ENCODE assay signal across 25 mouse cellular contexts in genomic region chr6:29782239-29782638, GRCm38 (mm10).
"Had no signal": no experiment of that assay in that cellular context is flagged by ENCODE, and none has a peak within 500 bp of the region (broad histone marks: within the 10 kb centered on the region; RNA-seq: fewer than 3 reads in every experiment).

No protein-coding gene starts in this region.

- H3K9me3 ChIP-seq: embryonic facial prominence, embryonic 10.5 days; embryonic facial prominence, embryonic 12.5 days; embryonic facial prominence, embryonic 13.5 days; embryonic facial prominence, embryonic 15.5 days; forebrain, embryonic 10.5 days; forebrain, embryonic 12.5 days; forebrain, embryonic 13.5 days; forebrain, embryonic 15.5 days had no signal

- H3K27me3 ChIP-seq: embryonic facial prominence, embryonic 12.5 days; embryonic facial prominence, embryonic 13.5 days; embryonic facial prominence, embryonic 15.5 days; forebrain, embryonic 12.5 days; forebrain, embryonic 13.5 days; forebrain, embryonic 15.5 days had no signal

- H3K36me3 ChIP-seq: embryonic facial prominence, embryonic 12.5 days; embryonic facial prominence, embryonic 13.5 days; embryonic facial prominence, embryonic 15.5 days; forebrain, embryonic 12.5 days; forebrain, embryonic 15.5 days had no signal

- H3K9ac ChIP-seq: embryonic facial prominence, embryonic 12.5 days; embryonic facial prominence, embryonic 13.5 days; embryonic facial prominence, embryonic 15.5 days; forebrain, embryonic 12.5 days; forebrain, embryonic 13.5 days; forebrain, embryonic 15.5 days; forebrain, postnatal 0 days had no signal

- DNase-seq: cerebellum, adult 9-10 months; cerebellum, adult 9-11 months; cerebellum, postnatal 10 days; cerebellum, postnatal 14 days; cerebellum, postnatal 25 days; cerebellum, postnatal 36 days; embryo, embryonic 11 days; forebrain, postnatal 0 days; gastrocnemius, adult 2 months; gastrocnemius, postnatal 10 days; gastrocnemius, postnatal 14 days; gastrocnemius, postnatal 25 days; gastrocnemius, postnatal 36 days; heart, adult 11 months; heart, adult 18-20 months; heart, adult 2 months had no signal

- H3K27ac ChIP-seq: embryonic facial prominence, embryonic 10.5 days; embryonic facial prominence, embryonic 12.5 days; embryonic facial prominence, embryonic 13.5 days; embryonic facial prominence, embryonic 15.5 days; forebrain, embryonic 10.5 days; forebrain, embryonic 12.5 days; forebrain, embryonic 13.5 days; forebrain, embryonic 15.5 days; gastrocnemius, adult 2 months; heart, adult 2 months had no signal

- H3K4me1 ChIP-seq: embryonic facial prominence, embryonic 10.5 days; embryonic facial prominence, embryonic 12.5 days; embryonic facial prominence, embryonic 13.5 days; embryonic facial prominence, embryonic 15.5 days; forebrain, embryonic 10.5 days; forebrain, embryonic 12.5 days; forebrain, embryonic 13.5 days; forebrain, embryonic 15.5 days had no signal

- H3K4me3 ChIP-seq: embryonic facial prominence, embryonic 10.5 days; embryonic facial prominence, embryonic 12.5 days; embryonic facial prominence, embryonic 13.5 days; embryonic facial prominence, embryonic 15.5 days; erythroblast, embryonic 14.5 days; forebrain, embryonic 10.5 days; forebrain, embryonic 12.5 days; forebrain, embryonic 13.5 days; forebrain, embryonic 15.5 days; gastrocnemius, adult 2 months; heart, adult 2 months had no signal
